In genomic region chr13:55963005-55963620, GRCm38 (mm10) we compare ENCODE assay signal across 8 mouse cellular contexts.
DNase-seq lines count a peak whose midpoint lies in the region; ATAC-seq and TF ChIP-seq lines count a peak whose summit lies in the region.

No protein-coding gene starts in this region.

- H3K4me3 ChIP-seq in cerebellum, adult 2 months (replicated peaks; ENCODE audit: insufficient read depth, low read depth, low read length) = no peak overlapping the region
- H3K4me3 ChIP-seq in hindbrain, embryonic 15.5 days = peak overlapping the region; percentile 33

- no peaks in the 10 kb centered on the region for H3K9me3 ChIP-seq in hindbrain, embryonic 15.5 days

- peak; percentile 98 for TF ChIP-seq CTCF in Patski (IDR thresholded peaks at IDR 0.05)
- peak; percentile 40; the same call in 1 of the 2 replicates for TF ChIP-seq CTCF in cerebellum, adult 2 months (IDR thresholded peaks at IDR 0.05; ENCODE audit: borderline replicate concordance, insufficient read depth, low read depth, low read length)

- H3K36me3 ChIP-seq in hindbrain, embryonic 15.5 days = no peaks in the 10 kb centered on the region

- no peak for DNase-seq in Patski (ENCODE audit: low read depth, low spot score)
- DNase-seq in cerebellum, adult 2 months = peak; percentile 17 to 38
- DNase-seq in forelimb bud, embryonic 11.5 days (ENCODE audit: low read depth, low spot score) = peak; percentile 89
- peak; percentile 21 for DNase-seq in left cerebral cortex, adult 11 months (ENCODE audit: low spot score)
- DNase-seq in right cerebral cortex, postnatal 4 days = peak; percentile 75

- peak overlapping the region; percentile 64 for H3K4me2 ChIP-seq in hindbrain, embryonic 15.5 days

- peaks cover 5% of the 10 kb centered on the region for H3K27me3 ChIP-seq in Patski
- H3K27me3 ChIP-seq in cerebellum, adult 2 months (ENCODE audit: control insufficient read depth, insufficient read depth, low read length) = no peaks in the 10 kb centered on the region; the same call in 1 of the 2 replicates
- peaks cover 42% of the 10 kb centered on the region for H3K27me3 ChIP-seq in hindbrain, embryonic 15.5 days

- peak; percentile 78 for ATAC-seq in Patski
- peak; percentile 89 for ATAC-seq in hindbrain, embryonic 15.5 days (ENCODE audit: low FRiP score, low read depth)
- peak; percentile 89 for ATAC-seq in megakaryocyte, adult 5-6 weeks (ENCODE audit: poor library complexity, severe bottlenecking)
- ATAC-seq in inflammation-experienced regulatory T-cells, adult 6 months = no peak

- no peak overlapping the region for H3K9ac ChIP-seq in hindbrain, embryonic 15.5 days

- TF ChIP-seq POLR2A in cerebellum, adult 2 months (IDR thresholded peaks at IDR 0.05; ENCODE audit: borderline replicate concordance, insufficient read depth, low read length) = no peak

- POLR2A ChIA-PET in Patski (lab: Charles Lee) = no interaction called here

- no peak overlapping the region for H3K27ac ChIP-seq in cerebellum, adult 2 months (ENCODE audit: insufficient read depth, low read length)
- no peak overlapping the region for H3K27ac ChIP-seq in hindbrain, embryonic 15.5 days (replicated peaks)

- WGBS in cerebellum, adult 2 months = 7% methylated on average over 22 of the region's 22 CpGs
- WGBS in hindbrain, embryonic 15.5 days = 3% methylated on average over 22 of the region's 22 CpGs

- H3K4me1 ChIP-seq in cerebellum, adult 2 months (ENCODE audit: control insufficient read depth, insufficient read depth, low read length) = no peaks in the 10 kb centered on the region
- H3K4me1 ChIP-seq in hindbrain, embryonic 15.5 days (replicated peaks) = peaks cover 13% of the 10 kb centered on the region

- CTCF ChIA-PET in Patski (lab: Charles Lee) = interaction anchor here (1.0 to 2.9 kb wide), 8 partner anchors 8 to 220 kb away, joined by 3 to 13 read pairs (median 4); no protein-coding TSS in a partner anchor

- in situ Hi-C loops in Patski (cut with MboI; ENCODE audit: low pct_unique_long_range_greater_than_20kb) = loop anchor here (10.0 kb wide), 2 partner anchors 228 to 298 kb away; no protein-coding TSS in a partner anchor
